In genomic region chr9:113632350-113633043, GRCm38 (mm10) we compare ENCODE assay signal across 23 mouse cellular contexts.
DNase-seq lines count a peak whose midpoint lies in the region; ATAC-seq and TF ChIP-seq lines count a peak whose summit lies in the region.
"Had no signal": no experiment of that assay in that cellular context is flagged by ENCODE, and none has a peak within 500 bp of the region (broad histone marks: within the 10 kb centered on the region; RNA-seq: fewer than 3 reads in every experiment).

No protein-coding gene starts in this region.

- H3K4me3 ChIP-seq in layer of hippocampus, adult 2 months, result no peak overlapping the region
- no peak overlapping the region for H3K4me3 ChIP-seq in olfactory bulb, adult 2 months (ENCODE audit: insufficient read depth, low read depth, low read length)
- H3K4me3 ChIP-seq in liver, postnatal 0 days (ENCODE audit: low read depth, low read length), result no peak overlapping the region
- H3K4me3 ChIP-seq: embryonic facial prominence, embryonic 12.5 days; embryonic facial prominence, embryonic 15.5 days; forebrain, embryonic 12.5 days; forebrain, embryonic 15.5 days; heart, embryonic 10.5 days; heart, embryonic 13.5 days had no signal

- no peak for TF ChIP-seq POLR2A in olfactory bulb, adult 2 months (IDR thresholded peaks at IDR 0.05; ENCODE audit: insufficient read depth, low read depth, low read length)

- no peak for ATAC-seq in liver, postnatal 0 days
- ATAC-seq: activated CD4-positive, CD25-positive, alpha-beta regulatory T cell, adult 4 months; CD4-positive, CD25-positive, alpha-beta regulatory T cell, adult 4 months; forebrain, embryonic 15.5 days; inflammation-experienced regulatory T-cells, adult 6 months had no signal

- 0 out of 2 replicates have a peak overlapping the region, but pooled peaks have one; percentile 24 for H3K27ac ChIP-seq in layer of hippocampus, adult 2 months
- peak overlapping the region; percentile 71 for H3K27ac ChIP-seq in olfactory bulb, adult 2 months (ENCODE audit: insufficient read depth, low read depth, low read length)
- no peak overlapping the region for H3K27ac ChIP-seq in liver, postnatal 0 days (ENCODE audit: low read depth)
- H3K27ac ChIP-seq: embryonic facial prominence, embryonic 12.5 days; embryonic facial prominence, embryonic 15.5 days; forebrain, embryonic 12.5 days; heart, embryonic 10.5 days; heart, embryonic 13.5 days; hindbrain, embryonic 14.5 days; hindbrain, postnatal 0 days had no signal

- peaks cover 23% of the 10 kb centered on the region for H3K4me1 ChIP-seq in olfactory bulb, adult 2 months (ENCODE audit: control insufficient read depth, insufficient read depth, low read length)
- no peaks in the 10 kb centered on the region for H3K4me1 ChIP-seq in liver, postnatal 0 days (ENCODE audit: insufficient read depth)
- H3K4me1 ChIP-seq: embryonic facial prominence, embryonic 15.5 days had no signal

- DNase-seq in layer of hippocampus, adult 2 months (ENCODE audit: low spot score in 2 of 2), result no peak
- DNase-seq in layer of hippocampus, postnatal 36 days, result no peak
- DNase-seq in brain, adult 2 months (ENCODE audit: low read depth, low spot score), result peak; percentile 63
- no peak for DNase-seq in liver, postnatal 0 days
- DNase-seq in gastrocnemius, postnatal 10 days, result no peak
- DNase-seq: adrenal gland, adult 8-10 months; adrenal gland, postnatal 25 days; cerebellum, adult 9-10 months; gastrocnemius, postnatal 14 days; heart, adult 18-20 months; heart, postnatal 4 days had no signal

- no peaks in the 10 kb centered on the region for H3K27me3 ChIP-seq in liver, postnatal 0 days (ENCODE audit: insufficient read depth, low read length)
- H3K27me3 ChIP-seq: embryonic facial prominence, embryonic 12.5 days; embryonic facial prominence, embryonic 15.5 days; forebrain, embryonic 12.5 days; forebrain, embryonic 15.5 days; heart, embryonic 13.5 days had no signal

- TF ChIP-seq EP300 in liver, postnatal 0 days (IDR thresholded peaks at IDR 0.05; ENCODE audit: low read depth), result no peak

- TF ChIP-seq CTCF in layer of hippocampus, adult 2 months (conservative IDR thresholded peaks at IDR 0.05), result no peak
- TF ChIP-seq CTCF in olfactory bulb, adult 2 months (IDR thresholded peaks at IDR 0.05; ENCODE audit: insufficient read depth, low read depth, low read length), result no peak
- TF ChIP-seq CTCF in liver, postnatal 0 days (IDR thresholded peaks at IDR 0.05; ENCODE audit: low read depth), result no peak

- WGBS in olfactory bulb, adult 2 months, result 56% methylated on average over 9 of the region's 9 CpGs
- WGBS in liver, postnatal 0 days (ENCODE audit: insufficient replicate concordance), result 68% methylated on average over 9 of the region's 9 CpGs

- no peak overlapping the region for H3K9ac ChIP-seq in liver, postnatal 0 days (replicated peaks)
- H3K9ac ChIP-seq: embryonic facial prominence, embryonic 12.5 days; embryonic facial prominence, embryonic 15.5 days; forebrain, embryonic 12.5 days; forebrain, embryonic 15.5 days; heart, embryonic 13.5 days; hindbrain, embryonic 14.5 days had no signal

- peaks cover 2% of the 10 kb centered on the region; the same call in 1 of the 2 replicates for H3K9me3 ChIP-seq in liver, postnatal 0 days (ENCODE audit: low read length)
- H3K9me3 ChIP-seq: embryonic facial prominence, embryonic 12.5 days; embryonic facial prominence, embryonic 15.5 days; forebrain, embryonic 12.5 days; forebrain, embryonic 15.5 days; heart, embryonic 10.5 days had no signal

- no peak overlapping the region for H3K4me2 ChIP-seq in liver, postnatal 0 days (ENCODE audit: low read depth, low read length)
- H3K4me2 ChIP-seq: embryonic facial prominence, embryonic 12.5 days; embryonic facial prominence, embryonic 15.5 days; forebrain, embryonic 12.5 days; forebrain, embryonic 15.5 days; heart, embryonic 13.5 days; hindbrain, embryonic 14.5 days had no signal

- no peaks in the 10 kb centered on the region for H3K36me3 ChIP-seq in liver, postnatal 0 days (replicated peaks; ENCODE audit: insufficient read depth, low read length)
- H3K36me3 ChIP-seq: embryonic facial prominence, embryonic 12.5 days; embryonic facial prominence, embryonic 15.5 days; forebrain, embryonic 12.5 days; forebrain, embryonic 15.5 days; heart, embryonic 10.5 days; heart, embryonic 13.5 days had no signal
